Mouse (Mus musculus) heart, postnatal 0 days (tissue): Measurements from ENCODE around the gene Rpl27. TPM values are rescaled to one million over a fixed set of nuclear protein-coding genes. Genes with fewer than 3 reads are reported as not detected.
"Not testable (repeated sequence)": the region's sequence is repeated elsewhere in the genome, so short reads cannot be mapped to it uniquely, and the experiment has no call there.

Experiments used
- ATAC-seq: fragments of 200-750 bp; cut with Nextera tagmentation; 2 replicates; pipeline ENCODE4 v1.8.0; 2017; ENCODE audit warnings: low read depth, moderate number of reproducible peaks, moderate library complexity; ENCODE audit not compliant: insufficient read depth
- DNase-seq: peaks from one replicate; pipeline ENCODE4 v3.0.0-alpha.2; 2016; ENCODE audit warnings: low spot score
- H3K27ac ChIP-seq: fragments of 300-500 bp; sonication (generic); 2 replicates; pipeline ENCODE4 v1.5.1; 2014; ENCODE audit warnings: low read depth, mild to moderate bottlenecking
- H3K27me3 ChIP-seq: fragments of 300-500 bp; sonication (generic); 2 replicates; pipeline ENCODE4 v1.6.1; 2014; ENCODE audit warnings: low read length, mixed read lengths; ENCODE audit not compliant: control insufficient read depth, insufficient read depth
- H3K36me3 ChIP-seq: fragments of 300-500 bp; sonication (generic); replicated peaks from 2 replicates; pipeline ENCODE4 v1.6.1; 2014; ENCODE audit warnings: low read length, mixed read lengths; ENCODE audit not compliant: control insufficient read depth, insufficient read depth
- H3K4me1 ChIP-seq: fragments of 300-500 bp; sonication (generic); 2 replicates; pipeline ENCODE4 v1.6.1; 2014; ENCODE audit warnings: antibody characterized with exemption; ENCODE audit not compliant: control insufficient read depth, insufficient read depth
- H3K4me2 ChIP-seq: fragments of 300-500 bp; sonication (generic); 2 replicates; pipeline ENCODE4 v1.6.1; 2014; ENCODE audit warnings: low read depth, mild to moderate bottlenecking, low read length, moderate library complexity
- H3K4me3 ChIP-seq: fragments of 300-500 bp; sonication (generic); 2 replicates; pipeline ENCODE4 v1.5.1; 2014; ENCODE audit warnings: low read depth, low read length
- H3K9ac ChIP-seq: fragments of 300-500 bp; sonication (generic); replicated peaks from 2 replicates; pipeline ENCODE4 v1.6.1; 2014; ENCODE audit warnings: low read depth, low read length, mixed read lengths
- H3K9me3 ChIP-seq: fragments of 300-500 bp; sonication (generic); replicated peaks from 2 replicates; pipeline ENCODE4 v1.6.1; 2016; ENCODE audit warnings: low read length; ENCODE audit not compliant: control insufficient read depth
- CTCF ChIP-seq: IDR thresholded peaks from 2 replicates; pipeline ENCODE4 v1.5.1; 2016; ENCODE audit warnings: antibody characterized with exemption, control low read depth, low read depth
- EP300 ChIP-seq: IDR thresholded peaks from 2 replicates; pipeline ENCODE4 v1.6.1; 2016; ENCODE audit warnings: antibody characterized with exemption, low read depth
- WGBS: fragments of 180-500 bp; shearing (Covaris S2); extraction: QIAGEN DNeasy Blood & Tissue Kit; methylation state at CpG from one replicate; pipeline ENCODE4 v1.1.7; 2014; 5-methylcytosine and 5-hydroxymethylcytosine counted together
- polyA plus RNA-seq: library from polyadenylated mRNA; unstranded; fragments of >200 nt; fragmentation: Nextera tagmentation; extraction: Ambion mirVana; gene quantifications from 2 replicates; pipeline ENCODE4 v1.2.1, GENCODE M21; 2015
- total RNA-seq: library from RNA; depleted of rRNA; stranded (reverse); fragments of >200 nt; gene quantifications from 2 replicates; pipeline ENCODE4 v1.2.3, GENCODE M21; 2014; ENCODE audit warnings: low replicate concordance

Rpl27 gene
- total and polyA plus RNA-seq, 2 experiments from 2014 or later: 248 to 796 TPM

DNA sequence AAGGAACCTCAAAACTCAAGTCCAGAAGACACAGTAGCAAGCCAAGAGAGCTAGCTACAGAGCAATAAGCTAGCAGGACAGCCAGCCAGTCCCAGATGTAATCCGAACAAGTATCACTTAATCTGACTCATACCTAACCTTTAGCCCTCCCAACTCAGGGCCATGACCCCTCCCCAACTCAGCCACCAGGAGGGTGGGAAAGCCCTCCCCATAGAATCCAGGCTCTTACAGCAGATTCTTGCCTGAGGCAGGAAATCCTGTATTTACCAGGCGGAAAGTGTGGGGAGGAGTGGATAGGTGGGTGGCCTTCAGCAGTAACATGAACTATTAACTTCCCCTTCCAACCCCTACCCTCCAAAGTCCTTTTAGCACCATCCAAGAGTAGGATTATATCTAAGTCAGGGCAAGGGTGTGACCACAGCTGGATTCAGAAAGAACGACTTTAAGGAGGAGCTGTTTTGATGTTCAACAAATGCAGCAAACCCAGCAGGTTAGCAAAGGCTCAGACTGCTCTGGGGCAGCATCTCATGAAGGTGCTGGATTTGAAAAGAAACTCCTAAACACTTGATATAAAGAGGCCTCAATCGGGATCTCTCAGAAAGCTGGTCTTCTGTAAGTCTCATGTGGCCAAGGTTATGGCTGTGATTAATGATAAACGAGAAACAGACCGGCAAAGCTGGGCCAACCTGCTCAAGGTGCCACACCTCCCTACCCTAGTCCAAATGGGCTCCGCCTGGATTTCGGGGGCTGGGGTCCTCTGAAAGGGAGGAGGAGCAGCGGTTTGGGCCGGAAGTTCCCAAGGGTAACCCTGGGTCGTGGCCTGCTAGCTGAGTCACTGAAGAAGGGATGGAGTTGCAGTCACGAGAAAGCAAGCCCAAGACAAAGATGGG, 22.4 kb downstream of the Rpl27 start, which contains the start of gene Rnd2:
TSS of gene Rnd2 (plus strand) at position 789 of the 890 bp plus-strand sequence.
- peak; percentile 27 for DNase-seq
- H3K4me1 ChIP-seq: 0 out of 2 replicates have a peak, but pooled peaks cover 6% of the 10 kb centered on the region

GRCm38 (mm10) chr11:101465101-101465868, 23.2 kb downstream of the Rpl27 start:
- 0 out of 2 replicates have a peak, but pooled peaks cover 6% of the 10 kb centered on the region for H3K4me1 ChIP-seq
- peak; percentile 56 for ATAC-seq
- TF ChIP-seq EP300: no peak
- peak; percentile 17; the same call in 1 of the 2 replicates for TF ChIP-seq CTCF
- H3K27me3 ChIP-seq: no peaks in the 10 kb centered on the region
- H3K36me3 ChIP-seq: peaks cover 26% of the 10 kb centered on the region
- peak overlapping the region; percentile 89 for H3K4me2 ChIP-seq
- peak overlapping the region; percentile 73 for H3K4me3 ChIP-seq
- no peaks in the 10 kb centered on the region for H3K9me3 ChIP-seq
- under 1% methylated on average over 51 of the region's 51 CpGs for WGBS
- H3K27ac ChIP-seq: peak overlapping the region; percentile 70
- peak overlapping the region; percentile 62 for H3K9ac ChIP-seq
- DNase-seq: peak; percentile 51

More for the DNA sequence above, 22.4 kb downstream of the Rpl27 start, which contains the start of gene Rnd2:
- peaks cover 34% of the 10 kb centered on the region for H3K36me3 ChIP-seq
- WGBS: 15% methylated on average over 12 of the region's 12 CpGs
- H3K27ac ChIP-seq: peak within 1 kb of the TSS; percentile 70
- peak within 1 kb of the TSS; percentile 73 for H3K4me3 ChIP-seq
- H3K9me3 ChIP-seq: no peaks in the 10 kb centered on the region
- peak within 1 kb of the TSS; percentile 89 for H3K4me2 ChIP-seq
- TF ChIP-seq EP300 (no peak), CTCF (no peak)
- no peak for ATAC-seq
- H3K9ac ChIP-seq: peak within 1 kb of the TSS; percentile 62
- no peaks in the 10 kb centered on the region for H3K27me3 ChIP-seq

GRCm38 (mm10) chr11:101465869-101466551, 23.9 kb downstream of the Rpl27 start, which contains the start of gene Vat1:
Gene Vat1 (minus strand): TSS chr11:101466230.
- no peak for TF ChIP-seq EP300
- TF ChIP-seq CTCF: no peak
- H3K4me3 ChIP-seq: peak within 1 kb of the TSS; percentile 73
- no peaks in the 10 kb centered on the region for H3K27me3 ChIP-seq
- H3K4me2 ChIP-seq: peak within 1 kb of the TSS; percentile 89
- peak; percentile 85 for DNase-seq
- no peaks in the 10 kb centered on the region for H3K9me3 ChIP-seq
- H3K36me3 ChIP-seq: peaks cover 18% of the 10 kb centered on the region
- H3K9ac ChIP-seq: peak within 1 kb of the TSS; percentile 62
- 0 out of 2 replicates have a peak, but pooled peaks cover 6% of the 10 kb centered on the region for H3K4me1 ChIP-seq
- ATAC-seq: peak; percentile 70
- 1% methylated on average over 60 of the region's 60 CpGs for WGBS
- H3K27ac ChIP-seq: peak within 1 kb of the TSS; percentile 70

DNA sequence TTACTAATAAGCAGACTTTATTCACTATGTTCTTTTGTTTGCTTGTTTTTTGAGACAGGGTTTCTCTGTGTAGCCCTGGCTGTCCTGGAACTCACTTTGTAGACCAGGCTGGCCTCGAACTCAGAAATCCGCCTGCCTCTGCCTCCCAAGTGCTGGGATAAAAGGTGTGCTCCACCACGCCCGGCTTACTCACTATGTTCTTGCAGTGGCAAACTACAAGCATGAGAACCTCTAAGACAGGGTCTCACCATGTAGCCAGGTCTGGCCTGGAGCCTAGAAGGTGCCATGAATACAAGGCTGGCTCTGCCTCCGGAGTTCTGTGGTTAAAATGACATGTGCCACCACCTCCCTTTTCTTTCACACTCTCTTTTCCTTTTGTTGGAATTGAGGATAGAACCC, 24.5 kb downstream of the Rpl27 start:
- peaks cover 13% of the 10 kb centered on the region for H3K36me3 ChIP-seq
- not testable (repeated sequence) for ATAC-seq, H3K27me3 ChIP-seq, H3K4me1 ChIP-seq, H3K9me3 ChIP-seq, H3K27ac ChIP-seq, DNase-seq
- peak overlapping the region; percentile 89 for H3K4me2 ChIP-seq
- H3K4me3 ChIP-seq: peak overlapping the region; percentile 73
- peak overlapping the region; percentile 62; the same call in 1 of the 2 replicates for H3K9ac ChIP-seq
- WGBS: 49% methylated on average over 5 of the region's 5 CpGs
